Comparison of ENCODE assay signal across 8 mouse cellular contexts in genomic region chr1:185203196-185203908, GRCm38 (mm10). TPM values are rescaled to one million over a fixed set of nuclear protein-coding genes. Genes with fewer than 3 reads are reported as not detected.
DNase-seq lines count a peak whose midpoint lies in the region; ATAC-seq lines count a peak whose summit lies in the region.

No protein-coding gene starts in this region.

- ATAC-seq in hindbrain, embryonic 15.5 days (ENCODE audit: low FRiP score, low read depth): no peak; the same call in 1 of the 2 replicates
- ATAC-seq in liver, embryonic 13.5 days (ENCODE audit: low read depth): no peak

- no peaks in the 10 kb centered on the region for H3K9me3 ChIP-seq in hindbrain, embryonic 15.5 days
- no peaks in the 10 kb centered on the region for H3K9me3 ChIP-seq in liver, embryonic 13.5 days (replicated peaks)

- H3K36me3 ChIP-seq in hindbrain, embryonic 15.5 days: no peaks in the 10 kb centered on the region
- no peaks in the 10 kb centered on the region for H3K36me3 ChIP-seq in liver, embryonic 13.5 days

- H3K4me3 ChIP-seq in brown adipose tissue, adult 24 weeks (ENCODE audit: insufficient read depth, low read depth, low read length): peak overlapping the region; percentile 70
- peak overlapping the region; percentile 95 for H3K4me3 ChIP-seq in hindbrain, embryonic 15.5 days
- H3K4me3 ChIP-seq in liver, embryonic 13.5 days (replicated peaks): peak overlapping the region; percentile 95

- no peaks in the 10 kb centered on the region for H3K27me3 ChIP-seq in hindbrain, embryonic 15.5 days
- no peaks in the 10 kb centered on the region for H3K27me3 ChIP-seq in liver, embryonic 13.5 days

- peak overlapping the region; percentile 50 for H3K9ac ChIP-seq in hindbrain, embryonic 15.5 days
- H3K9ac ChIP-seq in liver, embryonic 13.5 days: peak overlapping the region; percentile 92

- peak; percentile 39 for DNase-seq in adrenal gland, postnatal 10 days
- no peak for DNase-seq in adrenal gland, adult 8-10 months
- peak; percentile 44 for DNase-seq in fibroblast of lung, adult 2 months (ENCODE audit: low read depth)
- no peak for DNase-seq in liver, embryonic 13.5 days
- peak; percentile 59 for DNase-seq in naive thymus-derived CD4-positive, alpha-beta T cell, adult 2 months (ENCODE audit: low read depth)
- DNase-seq in ovary, postnatal 14 days (ENCODE audit: low spot score): no peak

- H3K27ac ChIP-seq in brown adipose tissue, adult 24 weeks (replicated peaks; ENCODE audit: low read depth, low read length): peak overlapping the region; percentile 90
- peak overlapping the region; percentile 84 for H3K27ac ChIP-seq in hindbrain, embryonic 15.5 days (replicated peaks)
- peak overlapping the region; percentile 76 for H3K27ac ChIP-seq in liver, embryonic 13.5 days

- 5% methylated on average over 23 of the region's 23 CpGs for WGBS in hindbrain, embryonic 15.5 days
- WGBS in liver, embryonic 13.5 days (ENCODE audit: insufficient replicate concordance): 3% methylated on average over 23 of the region's 23 CpGs

- H3K4me2 ChIP-seq in hindbrain, embryonic 15.5 days: peak overlapping the region; percentile 75
- H3K4me2 ChIP-seq in liver, embryonic 13.5 days: peak overlapping the region; percentile 81

- peaks cover 5% of the 10 kb centered on the region for H3K4me1 ChIP-seq in brown adipose tissue, adult 24 weeks (ENCODE audit: control insufficient read depth, insufficient read depth, insufficient read length, low read length)
- H3K4me1 ChIP-seq in hindbrain, embryonic 15.5 days (replicated peaks): peaks cover 44% of the 10 kb centered on the region
- peaks cover 47% of the 10 kb centered on the region for H3K4me1 ChIP-seq in liver, embryonic 13.5 days (replicated peaks)

RNA-seq across cellular contexts. Expression of gene Rab3gap2, which starts 0.6 kb away (rescaled TPM):
- 10 to 100 TPM; 31.9 to 36.3 TPM for total RNA-seq in adrenal gland, postnatal 10 days (2021)
- 10 to 100 TPM; 49.7 to 90.7 (median 70.6) TPM for total RNA-seq in adrenal gland, adult 8-10 months (2022)
- 13.0 and 13.5 TPM in 2 replicates for polyA plus RNA-seq in brown adipose tissue, adult 24 weeks (2012; ENCODE audit: insufficient read depth, insufficient read length, missing spikeins)
- 25.4 and 25.8 TPM in 2 replicates for polyA plus RNA-seq in hindbrain, embryonic 15.5 days (2015; fragmentation: Nextera tagmentation; extraction: Ambion mirVana)
- polyA plus RNA-seq in liver, embryonic 13.5 days (2015; fragmentation: Nextera tagmentation; extraction: Ambion mirVana): 12.2 and 15.2 TPM in 2 replicates

Comparison
In these comparisons a context has a peak if more than half of its experiments do, and no peak if none do; other contexts are left out.
1. DNase-seq: peak in adrenal gland, postnatal 10 days (single experiment), fibroblast of lung, adult 2 months (single experiment) and naive thymus-derived CD4-positive, alpha-beta T cell, adult 2 months (single experiment); none in adrenal gland, adult 8-10 months (single experiment), liver, embryonic 13.5 days (single experiment) and ovary, postnatal 14 days (single experiment).
2. Peak in every context shown above with its lines, with median percentiles within 50 percentile points of each other: H3K27ac ChIP-seq and H3K4me3 ChIP-seq.